Comparison of ENCODE assay signal across 8 mouse cellular contexts in genomic region chr4:155320281-155321244, GRCm38 (mm10). TPM values are rescaled to one million over a fixed set of nuclear protein-coding genes. Genes with fewer than 3 reads are reported as not detected.
DNase-seq lines count a peak whose midpoint lies in the region; ATAC-seq and TF ChIP-seq lines count a peak whose summit lies in the region.

No protein-coding gene starts in this region.

- no peak for TF ChIP-seq EP300 in stomach, postnatal 0 days (optimal IDR thresholded peaks at IDR 0.05)

- H3K4me3 ChIP-seq in gastrocnemius, adult 2 months, result no peak overlapping the region
- H3K4me3 ChIP-seq in E14TG2a.4 (replicated peaks; ENCODE audit: low read length), result no peak overlapping the region
- no peak overlapping the region for H3K4me3 ChIP-seq in forebrain, postnatal 0 days (ENCODE audit: low read depth, low read length)
- peak overlapping the region; percentile 12; the same call in 1 of the 2 replicates for H3K4me3 ChIP-seq in midbrain, embryonic 10.5 days
- no peak overlapping the region for H3K4me3 ChIP-seq in stomach, postnatal 0 days (ENCODE audit: low read depth, low read length)

- DNase-seq in gastrocnemius, adult 2 months, result peak; percentile 55
- no peak for DNase-seq in gastrocnemius, adult 8-10 months (ENCODE audit: low spot score in 2 of 2)
- DNase-seq in cerebellum, adult 11 months, result peak; percentile 59
- peak; percentile 82 for DNase-seq in forebrain, postnatal 0 days
- DNase-seq in kidney, postnatal 36 days, result peak; percentile 40 to 75
- DNase-seq in midbrain, embryonic 10.5 days (ENCODE audit: low spot score), result peak; percentile 83
- DNase-seq in stomach, postnatal 0 days (ENCODE audit: low spot score), result peak; percentile 68

- peaks cover 3% of the 10 kb centered on the region; the same call in 1 of the 2 replicates for H3K27me3 ChIP-seq in E14TG2a.4 (ENCODE audit: insufficient read depth, low read length)
- no peaks in the 10 kb centered on the region for H3K27me3 ChIP-seq in forebrain, postnatal 0 days (ENCODE audit: insufficient read depth, low read length)
- 0 out of 2 replicates have a peak, but pooled peaks cover 6% of the 10 kb centered on the region for H3K27me3 ChIP-seq in midbrain, embryonic 10.5 days (ENCODE audit: low read depth, poor library complexity, severe bottlenecking)
- H3K27me3 ChIP-seq in stomach, postnatal 0 days (ENCODE audit: control insufficient read depth, insufficient read depth, low read length), result no peaks in the 10 kb centered on the region

- H3K4me2 ChIP-seq in forebrain, postnatal 0 days (ENCODE audit: low read depth), result 0 out of 2 replicates have a peak overlapping the region, but pooled peaks have one; percentile 8
- no peak overlapping the region for H3K4me2 ChIP-seq in stomach, postnatal 0 days (replicated peaks; ENCODE audit: low read depth)

- H3K4me1 ChIP-seq in E14TG2a.4 (replicated peaks; ENCODE audit: low read depth, low read length), result peaks cover 44% of the 10 kb centered on the region
- H3K4me1 ChIP-seq in forebrain, postnatal 0 days (ENCODE audit: insufficient read depth), result 0 out of 2 replicates have a peak, but pooled peaks cover 7% of the 10 kb centered on the region
- H3K4me1 ChIP-seq in midbrain, embryonic 10.5 days, result peaks cover 47% of the 10 kb centered on the region
- H3K4me1 ChIP-seq in stomach, postnatal 0 days (replicated peaks; ENCODE audit: control insufficient read depth, insufficient read depth), result no peaks in the 10 kb centered on the region

- intact Hi-C loops in gastrocnemius, adult 2 months (cut with DNase I), result loop anchor here (5.0 kb wide), 1 partner anchor 87 kb away; the partner anchor contains the start of gene Cfap74

- ATAC-seq in forebrain, postnatal 0 days, result peak; percentile 93
- peak; percentile 18; the same call in 1 of the 2 replicates for ATAC-seq in stomach, postnatal 0 days (ENCODE audit: low FRiP score, low TSS enrichment)

- H3K9me3 ChIP-seq in E14TG2a.4 (ENCODE audit: low read length), result no peaks in the 10 kb centered on the region
- H3K9me3 ChIP-seq in forebrain, postnatal 0 days (ENCODE audit: low read length), result no peaks in the 10 kb centered on the region
- no peaks in the 10 kb centered on the region for H3K9me3 ChIP-seq in midbrain, embryonic 10.5 days (replicated peaks)
- no peaks in the 10 kb centered on the region for H3K9me3 ChIP-seq in stomach, postnatal 0 days (ENCODE audit: control insufficient read depth, low read length)

- WGBS in forebrain, postnatal 0 days, result 48% methylated on average over 15 of the region's 15 CpGs
- 52% methylated on average over 15 of the region's 15 CpGs for WGBS in midbrain, embryonic 10.5 days
- WGBS in stomach, postnatal 0 days, result 59% methylated on average over 15 of the region's 15 CpGs

- TF ChIP-seq CTCF in gastrocnemius, adult 2 months (IDR thresholded peaks at IDR 0.05), result peak; percentile 80
- TF ChIP-seq CTCF in E14TG2a.4 (conservative IDR thresholded peaks at IDR 0.05; ENCODE audit: low read length), result peak; percentile 84
- TF ChIP-seq CTCF in forebrain, postnatal 0 days (IDR thresholded peaks at IDR 0.05; ENCODE audit: low read depth), result peak; percentile 78
- peak; percentile 84 for TF ChIP-seq CTCF in stomach, postnatal 0 days (IDR thresholded peaks at IDR 0.05; ENCODE audit: low read depth)

- H3K9ac ChIP-seq in forebrain, postnatal 0 days, result no peak overlapping the region
- H3K9ac ChIP-seq in stomach, postnatal 0 days (ENCODE audit: low read length), result no peak overlapping the region

- no peak overlapping the region for H3K27ac ChIP-seq in gastrocnemius, adult 2 months
- H3K27ac ChIP-seq in forebrain, postnatal 0 days (ENCODE audit: low read depth, low read length), result peak overlapping the region; percentile 46; the same call in 1 of the 2 replicates
- peak overlapping the region; percentile 88 for H3K27ac ChIP-seq in midbrain, embryonic 10.5 days (replicated peaks)
- H3K27ac ChIP-seq in stomach, postnatal 0 days (replicated peaks), result no peak overlapping the region

- 0 out of 2 replicates have a peak, but pooled peaks cover 5% of the 10 kb centered on the region for H3K36me3 ChIP-seq in E14TG2a.4 (ENCODE audit: insufficient read depth, low read length)
- H3K36me3 ChIP-seq in forebrain, postnatal 0 days (ENCODE audit: insufficient read depth), result no peaks in the 10 kb centered on the region
- no peaks in the 10 kb centered on the region for H3K36me3 ChIP-seq in midbrain, embryonic 10.5 days
- no peaks in the 10 kb centered on the region for H3K36me3 ChIP-seq in stomach, postnatal 0 days (ENCODE audit: control insufficient read depth, insufficient read depth, low read length)

RNA-seq across cellular contexts. Expression of gene Prkcz, which starts 40.6 kb away (rescaled TPM):
- total RNA-seq in gastrocnemius, adult 2 months (2021), result 1 to 10 TPM; 1.1 to 2.1 TPM
- total RNA-seq in gastrocnemius, adult 8-10 months (2022), result 1 to 10 TPM; 1.8 to 2.9 (median 2.4) TPM
- total RNA-seq in forebrain, postnatal 0 days (2014; rRNA removed), result 92.5 and 108 TPM in 2 replicates
- 98.9 and 103 TPM in 2 replicates for polyA plus RNA-seq in forebrain, postnatal 0 days (2015; fragmentation: Nextera tagmentation; extraction: Ambion mirVana)
- 13.6 and 19.8 TPM in 2 replicates for polyA plus RNA-seq in midbrain, embryonic 10.5 days (2016; fragmentation: Nextera tagmentation; extraction: Ambion mirVana)
- 11.3 and 13.3 TPM in 2 replicates for polyA plus RNA-seq in stomach, postnatal 0 days (2015; fragmentation: Nextera tagmentation; extraction: Ambion mirVana)

Comparison
In these comparisons a context has a peak if more than half of its experiments do, and no peak if none do; other contexts are left out.
1. DNase-seq: peak in gastrocnemius, adult 2 months (single experiment), cerebellum, adult 11 months (single experiment), forebrain, postnatal 0 days (single experiment), kidney, postnatal 36 days (2 of 2), midbrain, embryonic 10.5 days (single experiment) and stomach, postnatal 0 days (single experiment); none in gastrocnemius, adult 8-10 months (0 of 2).
2. H3K27ac ChIP-seq: peak in forebrain, postnatal 0 days (single experiment) and midbrain, embryonic 10.5 days (single experiment); none in gastrocnemius, adult 2 months (single experiment) and stomach, postnatal 0 days (single experiment).
3. RNA of gene Prkcz, which starts 40.6 kb away (total RNA-seq): 92.5 to 108 TPM in forebrain, postnatal 0 days; 1.8 to 2.9 TPM in gastrocnemius, adult 8-10 months and 1.1 to 2.1 TPM in gastrocnemius, adult 2 months; every median in the first group is over 10 times any median in the second.
4. Peak in every context shown above with its lines, with median percentiles within 50 percentile points of each other: CTCF ChIP-seq.